Mouse (Mus musculus): Measurements from ENCODE around the gene Rbm7.

DNA sequence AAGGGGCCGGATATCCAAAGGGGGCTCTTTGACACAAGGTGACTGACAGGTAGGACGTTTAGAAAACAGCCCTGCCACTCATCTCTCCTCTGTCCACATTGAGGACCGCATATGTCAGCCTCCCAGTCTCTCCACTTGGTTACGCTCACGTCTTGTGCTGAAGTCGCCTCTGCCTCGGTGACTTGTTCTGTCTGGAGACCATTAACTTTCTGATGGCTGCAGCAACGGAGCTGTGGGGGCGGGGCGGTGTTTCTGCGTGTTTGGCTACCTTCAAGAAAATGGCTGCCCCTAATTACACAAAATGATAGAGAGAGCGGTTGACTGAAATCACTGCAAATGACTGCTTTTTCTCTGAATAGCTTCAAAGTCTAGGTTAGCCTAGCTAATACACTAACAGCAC lies 43.6 kb upstream of the Rbm7 start:
- TF ChIP-seq SMC3 (IDR thresholded peaks at IDR 0.05; ENCODE audit: low read depth, low read length) = no peak
- no peak for TF ChIP-seq KAT2A (conservative IDR thresholded peaks at IDR 0.05; ENCODE audit: low read depth, low read length)
- no peak for TF ChIP-seq ZC3H11A (IDR thresholded peaks at IDR 0.05; ENCODE audit: low read depth, low read length)
- no peak for TF ChIP-seq MXI1 (IDR thresholded peaks at IDR 0.05; ENCODE audit: low read depth, low read length)
- no peak for TF ChIP-seq USF1 (IDR thresholded peaks at IDR 0.05; ENCODE audit: low read depth, low read length)
- no peak for TF ChIP-seq MAX (IDR thresholded peaks at IDR 0.05; ENCODE audit: low read length)
- no peak for TF ChIP-seq CTCF (IDR thresholded peaks at IDR 0.05 in 2 of 3, conservative IDR thresholded peaks at IDR 0.05 in 1 of 3; ENCODE audit: control insufficient read depth in 1 of 3, insufficient read depth in 1 of 3, low read depth in 2 of 3, low read length in 3 of 3, poor library complexity in 1 of 3, severe bottlenecking in 1 of 3)
- no peak for TF ChIP-seq EP300 (IDR thresholded peaks at IDR 0.05; ENCODE audit: low read depth in 1 of 2, low read length in 2 of 2)
